Mouse (Mus musculus): ENCODE results near the gene Celf5.
A peak's percentile ranks its signal among the peaks of the same experiment; 100 is the strongest.

Celf5 gene

GRCm38 (mm10) chr10:81472403-81473002, 10.0 kb downstream of the Celf5 start:
- DNase-seq (ENCODE audit: low read depth), result no peak

DNA sequence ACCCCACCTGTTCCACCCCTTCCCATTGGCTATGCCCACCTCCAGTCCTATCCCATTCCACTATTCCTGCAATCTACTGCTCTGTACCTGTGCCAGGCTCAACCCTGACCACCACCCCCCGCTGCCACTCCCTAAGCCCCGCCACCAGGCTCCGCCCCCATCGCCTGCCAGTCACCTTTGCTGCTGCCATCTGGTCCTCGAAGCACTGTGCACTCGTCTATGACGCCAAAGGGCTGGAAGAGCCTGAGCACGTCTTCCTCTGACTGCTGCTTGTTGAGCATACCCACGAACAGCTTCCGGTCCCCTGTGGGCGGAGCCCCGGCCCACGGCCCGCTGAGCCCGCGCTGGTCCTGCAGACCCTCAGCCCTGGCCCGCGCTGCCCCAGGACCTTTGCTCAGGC, 12.1 kb downstream of the Celf5 start:
- DNase-seq (ENCODE audit: low read depth), result no peak

- no peak for DNase-seq (ENCODE audit: low read depth)
Measured at GRCm38 (mm10) chr10:81469253-81469652, 13.3 kb downstream of the Celf5 start.

GRCm38 (mm10) chr10:81467670-81468235, 14.8 kb downstream of the Celf5 start:
- DNase-seq (ENCODE audit: low read depth), result no peak

DNA sequence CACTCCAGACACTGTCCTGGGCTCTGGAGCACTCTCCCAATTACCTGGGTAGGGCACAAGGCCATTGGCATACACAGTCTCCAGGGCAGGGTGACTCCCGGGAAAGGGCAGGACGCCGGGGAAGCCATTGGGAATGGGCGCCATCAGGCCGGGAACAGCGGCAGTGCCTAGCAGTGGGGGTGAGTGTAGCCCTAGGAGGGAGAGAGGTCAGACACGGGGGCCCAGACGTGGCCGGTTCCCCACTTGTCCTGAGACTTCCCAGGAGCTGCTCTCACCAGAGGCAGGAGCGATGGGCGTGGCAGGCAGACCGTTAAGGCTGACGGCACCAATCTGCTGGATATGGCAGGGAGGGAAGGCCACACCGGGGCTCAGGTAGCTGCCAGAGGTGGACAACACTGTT, 15.6 kb downstream of the Celf5 start:
- DNase-seq (ENCODE audit: low read depth), result no peak

GRCm38 (mm10) chr10:81466066-81466465, 16.4 kb downstream of the Celf5 start:
- DNase-seq (ENCODE audit: low read depth), result no peak

- peak; percentile 81 for DNase-seq (ENCODE audit: low read depth)
Measured at GRCm38 (mm10) chr10:81465265-81465645, 17.3 kb downstream of the Celf5 start.

DNA sequence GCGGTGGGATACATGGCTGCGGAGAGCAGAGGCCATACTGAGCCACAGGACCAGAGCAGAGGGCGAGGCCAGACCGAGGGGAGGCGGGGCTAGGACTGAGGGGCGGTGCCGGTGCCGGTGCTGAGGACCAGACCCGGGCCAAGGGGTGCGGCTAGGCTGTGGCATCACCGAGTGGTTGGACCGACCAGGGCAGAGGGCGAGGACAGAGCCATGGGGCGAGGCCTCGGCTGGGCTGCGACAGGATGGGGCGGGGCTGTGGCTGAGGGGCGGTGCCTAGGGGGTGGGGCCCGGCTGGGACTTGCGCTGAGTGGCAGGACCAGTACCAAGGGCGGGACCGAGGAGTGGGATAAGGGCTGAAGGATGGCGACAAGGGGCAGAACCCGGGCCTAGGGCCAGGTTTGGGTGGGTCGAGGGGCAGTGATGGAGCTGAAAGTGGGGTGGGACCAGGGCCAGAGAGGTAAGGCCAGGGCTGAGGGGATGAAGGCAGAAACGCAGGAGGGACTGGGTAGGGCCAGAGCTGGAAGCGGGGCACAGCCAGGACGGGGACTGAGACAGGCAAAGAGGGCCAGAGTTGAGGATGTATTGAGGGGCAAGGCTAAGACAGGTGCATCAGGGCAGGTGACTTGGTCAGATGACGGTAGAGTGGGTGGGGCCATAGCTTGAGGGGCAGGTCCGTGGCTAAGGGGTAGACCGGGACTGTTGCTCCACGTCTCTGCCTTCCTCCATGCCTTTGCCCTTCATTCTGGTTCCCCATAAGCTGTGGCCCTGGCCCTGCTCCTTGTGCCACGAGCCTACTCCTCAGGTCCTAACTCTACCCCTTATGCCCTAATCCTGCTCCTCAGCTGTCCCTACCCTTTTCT, 17.9 kb downstream of the Celf5 start:
- peak; percentile 76 for DNase-seq (ENCODE audit: low read depth)

- no peak for DNase-seq (ENCODE audit: low read depth)
Measured at GRCm38 (mm10) chr10:81463531-81463930, 19.0 kb downstream of the Celf5 start.

- DNase-seq (ENCODE audit: low read depth), result no peak
Measured at GRCm38 (mm10) chr10:81462917-81463316, 19.6 kb downstream of the Celf5 start.

- no peak for DNase-seq (ENCODE audit: low read depth)
Measured at GRCm38 (mm10) chr10:81462415-81462804, 20.1 kb downstream of the Celf5 start.

DNA sequence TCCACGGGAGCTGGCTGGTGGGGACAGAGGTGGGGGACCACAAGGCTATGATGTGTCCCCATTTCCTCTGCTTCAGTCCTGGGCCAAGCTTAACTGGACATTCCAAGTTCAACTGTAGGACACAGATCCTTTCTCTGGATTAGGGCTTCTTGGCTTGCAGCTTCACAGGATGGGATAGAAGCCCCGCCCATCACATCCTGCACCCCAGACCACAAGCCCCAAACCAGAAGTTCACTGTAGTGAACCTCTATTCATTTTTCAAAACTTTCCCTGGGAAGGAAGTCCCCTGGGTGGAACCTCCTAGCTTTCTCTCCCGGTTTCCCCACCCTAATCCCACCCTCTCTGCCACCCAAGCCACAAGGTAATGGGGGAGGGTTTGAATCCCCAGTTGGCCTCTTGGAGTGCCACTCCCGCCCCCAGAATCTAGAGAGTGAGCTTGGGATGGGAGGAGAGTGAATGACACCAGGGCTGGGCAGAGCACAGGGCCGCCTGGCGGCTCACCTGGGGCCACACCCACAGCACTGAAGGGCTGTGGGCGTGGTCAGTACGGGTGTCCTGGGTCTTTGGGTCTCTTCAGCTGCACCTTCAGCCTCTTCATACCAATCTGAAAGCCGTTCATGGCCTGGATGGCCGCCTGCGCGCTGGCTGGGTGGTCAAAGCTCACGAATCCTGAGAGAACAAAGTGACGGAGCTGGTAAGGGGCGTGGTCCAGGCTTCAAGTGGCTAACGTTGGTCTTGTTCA, 20.7 kb downstream of the Celf5 start:
- peak; percentile 62 for DNase-seq (ENCODE audit: low read depth)

- DNase-seq (ENCODE audit: low read depth), result no peak
Measured at GRCm38 (mm10) chr10:81460951-81461350, 21.6 kb downstream of the Celf5 start.

- DNase-seq (ENCODE audit: low read depth), result no peak
Measured at GRCm38 (mm10) chr10:81460471-81460870, 22.0 kb downstream of the Celf5 start.

DNA sequence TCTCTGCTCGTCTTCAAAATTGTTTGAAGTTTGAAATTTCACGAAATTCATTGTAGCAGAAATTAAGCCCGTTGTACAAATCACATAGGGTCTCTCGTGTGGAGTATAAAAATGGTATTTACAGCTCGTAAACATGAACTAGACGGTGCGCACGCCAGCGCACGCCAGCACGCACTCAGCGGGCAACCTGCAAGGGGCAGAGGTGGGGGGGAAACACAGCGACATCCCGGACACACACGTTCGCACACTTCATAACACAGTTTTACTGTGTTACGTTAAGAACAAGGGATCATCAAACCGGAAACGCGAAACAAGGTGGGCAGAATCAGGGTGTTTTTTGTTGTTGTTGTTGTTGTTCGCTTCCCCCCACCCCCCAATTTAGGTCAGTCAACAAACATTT, 23.1 kb downstream of the Celf5 start:
- no peak for DNase-seq (ENCODE audit: low read depth)

- no peak for DNase-seq (ENCODE audit: low read depth)
Measured at GRCm38 (mm10) chr10:81458267-81458666, 24.2 kb downstream of the Celf5 start.

- no peak for DNase-seq (ENCODE audit: low read depth)
Measured at GRCm38 (mm10) chr10:81457624-81458023, 24.9 kb downstream of the Celf5 start.

GRCm38 (mm10) chr10:81456983-81457563, 25.4 kb downstream of the Celf5 start:
- peak; percentile 28 for DNase-seq (ENCODE audit: low read depth)

DNA sequence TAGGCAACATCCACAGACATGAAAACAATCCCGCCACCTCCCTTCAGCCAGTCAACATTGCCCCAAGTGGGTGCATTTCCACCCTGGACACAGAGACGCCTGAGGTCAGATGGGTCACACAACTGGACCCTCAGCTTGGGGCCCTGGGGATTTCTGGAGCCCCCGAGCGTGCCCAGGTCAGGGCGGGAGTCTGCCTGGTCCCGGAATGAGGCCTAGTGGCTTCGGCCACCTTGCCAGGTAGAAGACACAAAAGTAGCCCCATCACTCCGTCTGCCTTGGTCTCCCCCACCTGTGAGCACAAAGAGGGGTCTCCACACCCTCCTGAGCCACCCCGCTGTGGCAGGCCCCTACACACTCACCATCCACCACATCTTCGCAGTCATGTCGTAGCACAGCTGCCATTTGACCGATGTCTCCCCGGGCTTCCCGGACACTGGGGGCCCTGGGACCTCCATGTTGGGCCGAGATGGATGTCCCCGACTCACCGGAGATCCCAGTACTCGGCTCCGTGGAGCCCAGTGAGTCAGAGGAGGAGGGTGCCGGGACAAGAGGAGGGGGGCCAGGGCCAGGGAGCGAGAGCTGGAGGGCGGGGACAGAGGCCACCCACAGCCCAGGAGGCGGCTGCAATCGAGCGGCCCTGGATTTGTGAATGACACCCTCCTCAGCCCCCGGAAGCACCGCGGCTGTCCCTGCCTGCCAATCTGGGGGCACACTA, 27.2 kb downstream of the Celf5 start, which contains the start of gene Nfic:
TSS of gene Nfic (minus strand) at position 455 of the 715 bp plus-strand sequence.
- no peak for DNase-seq (ENCODE audit: low read depth)

DNA sequence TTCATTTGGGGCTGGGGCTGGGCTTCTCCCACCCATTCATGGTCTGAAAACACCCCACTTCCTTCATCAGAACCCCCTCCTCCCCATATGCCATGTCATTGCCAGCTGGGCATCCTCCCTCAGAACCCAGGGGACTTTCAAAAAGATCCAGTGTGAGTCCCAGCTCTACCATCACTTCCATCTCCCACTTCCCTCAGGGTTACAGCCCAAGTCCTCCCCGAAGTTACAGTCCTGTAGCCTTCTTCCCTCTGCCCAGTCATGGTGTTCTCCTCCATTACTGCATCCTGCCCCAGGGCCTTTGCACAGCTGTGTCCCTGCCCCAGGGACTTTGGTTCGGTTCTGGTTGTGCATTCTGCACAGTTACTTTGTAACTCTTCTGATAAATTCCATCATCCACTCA, 28.4 kb downstream of the Celf5 start:
- DNase-seq (ENCODE audit: low read depth), result no peak

- DNase-seq (ENCODE audit: low read depth), result no peak
Measured at GRCm38 (mm10) chr10:81452947-81453288, 29.6 kb downstream of the Celf5 start.

All from 416B (cell line).